Mouse (Mus musculus): ENCODE measurements around the gene Galnt13. TPM values are rescaled to one million over a fixed set of nuclear protein-coding genes. Genes with fewer than 3 reads are reported as not detected.
"Not testable (repeated sequence)": the region's sequence is repeated elsewhere in the genome, so short reads cannot be mapped to it uniquely, and the experiment has no call there.

Gene Galnt13
- total RNA-seq, 2 experiments from 2014 or later = not detected

DNA sequence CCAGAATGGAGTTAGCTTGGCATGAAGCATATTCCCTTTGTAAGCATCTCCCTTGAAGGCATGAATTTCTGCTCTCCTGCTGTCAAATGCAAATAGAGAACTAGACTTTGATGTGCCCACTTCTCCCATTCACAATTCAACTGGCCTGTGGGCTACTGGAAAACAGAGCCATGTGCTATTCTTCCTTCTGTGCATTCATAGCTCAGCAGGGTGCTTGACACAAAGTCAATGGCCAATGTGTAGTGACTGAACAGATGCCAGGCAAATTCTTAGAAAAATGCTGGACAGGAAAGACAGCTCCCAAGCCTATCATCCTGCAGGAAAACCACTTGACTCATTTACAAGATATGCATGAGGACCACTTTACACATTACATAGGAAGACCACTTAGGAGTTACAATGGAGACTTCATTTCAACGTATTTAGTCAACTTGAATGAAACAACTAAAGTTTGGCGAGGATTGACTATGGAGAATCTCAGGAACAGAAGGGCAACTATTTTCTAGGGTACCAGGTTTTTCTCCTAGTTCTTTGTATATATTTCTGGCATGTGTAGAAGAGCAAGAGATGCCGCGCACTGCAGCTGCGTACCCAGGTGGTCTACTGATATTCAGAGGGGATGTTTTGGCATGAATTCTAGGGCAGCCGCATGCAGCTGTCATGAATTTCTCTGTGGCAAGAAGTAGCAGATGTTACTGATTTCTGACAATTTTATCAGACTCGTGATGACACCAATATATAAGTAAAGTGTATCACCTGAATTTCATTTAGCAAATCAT is 470.4 kb downstream of the Galnt13 start:
- no peak for ATAC-seq (replicated peaks; ENCODE audit: low FRiP score, poor library complexity, severe bottlenecking)

DNA sequence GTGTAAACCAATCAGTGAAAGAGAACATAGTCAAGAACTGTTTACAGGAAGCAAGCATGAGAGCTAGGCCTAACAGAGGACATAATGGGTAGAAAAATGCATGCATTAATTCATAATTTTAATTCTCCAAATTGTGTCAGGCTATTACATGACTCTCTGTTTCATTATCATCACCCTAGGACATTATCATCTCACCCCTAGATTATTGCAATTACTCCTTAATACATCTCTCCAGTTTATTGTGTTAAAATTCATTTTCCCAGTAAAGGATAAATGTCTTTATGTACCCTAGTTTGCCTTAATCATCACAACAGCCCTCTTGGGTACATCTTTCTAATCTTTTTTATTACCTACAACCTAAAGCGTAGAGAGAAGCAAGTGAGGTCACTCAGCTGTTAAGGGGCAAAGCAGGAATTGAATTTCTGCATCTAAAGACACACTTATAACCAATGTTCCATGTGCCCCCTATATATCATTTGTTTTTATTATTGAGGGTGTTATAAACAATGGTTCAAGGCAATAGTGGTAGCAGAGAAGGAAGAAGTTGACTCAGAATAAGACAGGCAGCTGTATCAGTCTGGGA is 479.1 kb downstream of the Galnt13 start:
- ATAC-seq (replicated peaks; ENCODE audit: low FRiP score, poor library complexity, severe bottlenecking) = no peak

DNA sequence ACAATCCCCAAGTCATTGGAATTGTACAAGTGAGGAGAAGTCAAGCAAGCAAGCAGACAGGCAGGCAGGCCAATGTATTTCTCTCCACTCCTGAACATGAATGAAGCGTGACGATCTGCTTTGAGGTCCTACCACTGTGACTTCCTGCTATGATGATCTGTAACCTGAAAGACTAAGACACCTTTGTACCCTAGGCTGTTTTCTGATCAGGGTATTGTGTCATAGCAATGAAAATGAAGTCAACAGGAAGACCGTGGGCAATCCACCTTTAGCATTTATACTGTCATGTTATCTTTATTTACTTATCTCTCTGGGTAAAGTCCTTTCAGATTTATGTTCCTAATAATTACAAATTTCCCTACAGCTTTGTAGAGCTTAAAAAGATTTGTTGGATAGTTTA is 500.3 kb downstream of the Galnt13 start:
- ATAC-seq (replicated peaks; ENCODE audit: low FRiP score, poor library complexity, severe bottlenecking) = no peak

DNA sequence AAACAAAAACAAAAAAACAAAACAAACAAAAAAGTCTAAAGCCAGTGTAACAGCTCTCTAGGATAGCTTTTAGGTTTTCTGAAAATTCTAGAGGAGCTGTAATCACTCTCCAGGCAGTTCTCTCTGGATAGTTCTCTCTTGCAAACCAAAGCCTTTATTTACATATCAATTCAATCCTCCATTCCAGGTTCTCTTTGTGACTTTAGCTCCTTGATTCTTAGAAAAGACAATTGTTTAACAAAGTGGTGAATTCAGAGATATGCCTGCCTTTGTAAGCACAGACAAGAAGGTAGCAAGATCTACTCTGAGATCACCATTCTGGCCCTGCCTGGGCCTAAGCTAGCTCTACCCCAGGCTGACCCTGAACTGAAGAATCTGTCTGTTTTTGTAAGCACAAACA is 501.2 kb downstream of the Galnt13 start:
- no peak for ATAC-seq (replicated peaks; ENCODE audit: low FRiP score, poor library complexity, severe bottlenecking)

DNA sequence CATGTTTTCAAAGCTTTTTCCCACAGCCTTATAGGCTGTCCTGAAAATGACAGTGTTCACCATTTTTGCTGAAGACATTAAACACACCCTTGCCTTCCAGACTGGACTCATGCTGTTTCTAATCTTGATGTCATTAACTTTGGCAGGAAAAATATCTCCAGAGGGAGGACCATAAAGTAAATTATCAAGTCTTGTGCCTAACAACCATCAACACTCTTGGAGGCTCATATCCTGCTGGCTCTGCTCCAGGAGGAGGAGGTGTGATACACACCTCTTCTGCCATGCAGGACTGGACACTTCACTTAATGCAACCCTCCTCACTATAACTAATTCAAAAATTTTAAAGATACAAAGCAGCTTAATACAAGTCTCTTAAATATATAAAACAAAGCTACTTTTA is 502.0 kb downstream of the Galnt13 start:
- ATAC-seq (replicated peaks; ENCODE audit: low FRiP score, poor library complexity, severe bottlenecking) = no peak

DNA sequence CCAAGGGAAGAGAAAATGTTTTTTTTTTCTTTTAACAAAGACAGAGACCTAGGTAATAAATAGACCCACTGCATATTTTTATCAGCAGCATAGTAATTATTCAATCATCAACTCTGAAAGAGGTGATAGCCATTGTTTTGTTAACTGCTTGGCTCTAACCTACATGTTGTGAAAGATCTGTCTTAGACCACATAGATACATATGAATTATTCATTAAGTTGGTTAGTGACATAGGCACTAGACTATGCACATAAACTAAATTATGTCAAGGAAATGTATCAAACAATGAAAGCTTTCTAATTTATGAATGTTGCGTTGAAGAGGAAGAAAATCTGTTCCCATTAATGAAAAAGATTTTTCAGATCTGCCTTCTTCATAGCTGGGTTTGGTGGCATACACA is 507.3 kb downstream of the Galnt13 start:
- no peak for ATAC-seq (replicated peaks; ENCODE audit: low FRiP score, poor library complexity, severe bottlenecking)

DNA sequence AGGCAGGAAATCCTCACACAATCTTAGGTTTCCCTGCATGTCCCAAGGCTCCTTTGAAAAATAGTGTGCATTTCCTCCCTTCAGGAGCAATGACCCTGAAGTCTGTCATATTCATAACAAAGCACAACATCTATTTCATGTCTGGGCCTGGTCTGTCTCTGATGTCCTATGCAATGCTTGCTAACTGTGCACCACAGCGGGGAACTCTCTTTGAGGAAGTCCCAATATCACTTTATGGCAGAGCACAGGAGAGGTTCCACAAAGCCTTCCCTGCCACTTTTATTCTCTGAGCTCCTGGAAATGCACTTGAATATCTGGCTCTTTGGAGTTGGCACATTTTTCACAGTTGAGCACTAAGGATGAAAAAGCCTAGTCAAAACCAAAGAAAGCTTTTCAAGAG is 547.7 kb downstream of the Galnt13 start:
- ATAC-seq (replicated peaks; ENCODE audit: low FRiP score, poor library complexity, severe bottlenecking) = no peak

DNA sequence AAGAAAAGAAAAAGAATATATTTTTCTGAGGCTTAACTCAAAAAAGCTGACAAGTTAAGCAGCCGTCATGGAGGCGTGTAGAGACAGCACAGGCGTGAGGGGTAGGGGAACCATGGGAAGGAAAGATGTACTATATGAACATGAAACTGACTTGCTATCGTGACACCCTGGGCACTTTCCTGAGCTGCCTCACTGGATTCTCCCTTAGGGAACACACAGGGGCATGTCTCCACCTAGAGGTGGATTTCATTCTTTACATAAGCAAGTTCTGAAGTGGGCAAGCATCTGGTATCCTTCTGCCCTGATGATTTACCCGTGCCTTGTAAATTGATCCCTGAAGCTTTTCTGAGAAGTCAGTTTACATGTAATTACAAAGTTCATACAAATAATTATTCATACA is 586.4 kb downstream of the Galnt13 start:
- not testable (repeated sequence) for ATAC-seq (replicated peaks; ENCODE audit: low FRiP score, poor library complexity, severe bottlenecking)

DNA sequence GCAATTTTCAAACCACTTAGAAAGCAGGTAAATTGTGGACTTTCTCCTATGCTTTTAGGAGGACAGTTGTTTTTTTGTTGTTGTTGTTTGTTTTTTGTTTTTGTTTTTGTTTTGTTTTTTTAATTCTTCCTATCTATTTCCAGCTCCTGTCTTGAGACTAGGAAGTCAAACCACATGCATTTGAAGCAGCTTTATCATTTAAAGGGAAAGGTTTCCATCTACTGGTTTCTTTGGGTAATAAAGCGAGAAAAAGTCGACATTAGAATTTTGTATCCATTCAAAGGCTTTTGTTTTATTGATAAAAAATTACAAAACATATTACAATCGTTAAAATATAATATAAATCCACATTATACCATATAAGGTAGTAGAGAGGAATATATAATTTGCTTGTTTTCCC is 598.5 kb downstream of the Galnt13 start:
- no peak for ATAC-seq (replicated peaks; ENCODE audit: low FRiP score, poor library complexity, severe bottlenecking)

DNA sequence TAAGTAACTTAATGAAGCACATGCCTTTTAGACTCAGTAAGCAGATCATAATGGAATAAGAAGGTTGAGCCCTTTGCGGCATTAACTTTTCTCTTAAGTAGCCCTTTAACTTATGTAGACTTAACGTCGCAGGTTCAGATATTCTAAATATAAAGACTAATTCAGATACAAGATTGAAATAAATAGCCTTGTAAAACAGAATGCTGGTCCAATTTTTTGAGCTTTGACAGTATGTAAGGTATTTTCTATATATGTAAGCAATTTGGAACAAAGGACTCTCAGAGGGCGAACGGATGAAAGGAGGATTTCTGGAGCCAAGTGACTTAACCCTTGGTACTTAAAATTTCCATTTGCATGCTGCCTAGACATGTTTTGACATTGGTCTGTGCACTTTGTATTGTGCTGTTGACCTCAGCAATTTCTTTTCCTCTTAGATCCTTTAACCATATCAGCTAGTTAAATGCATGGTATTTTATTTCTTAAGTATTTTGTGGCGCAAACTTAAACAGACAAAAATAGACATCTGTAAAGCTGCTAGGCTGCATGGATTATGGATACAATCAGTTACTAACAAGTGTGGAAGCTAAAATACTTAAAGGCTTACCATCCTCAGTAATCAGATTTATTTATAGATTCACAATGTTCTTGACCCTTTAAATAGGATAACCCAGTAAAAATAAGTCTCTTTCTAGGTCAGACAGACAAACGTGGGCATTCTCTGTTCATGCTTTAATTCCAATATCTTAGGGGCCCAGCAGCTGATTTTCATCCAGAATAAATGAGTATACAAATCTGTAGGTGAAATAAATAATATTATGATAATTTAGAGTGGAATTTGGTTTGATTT is 629.6 kb downstream of the Galnt13 start:
- no peak for ATAC-seq (replicated peaks; ENCODE audit: low FRiP score, poor library complexity, severe bottlenecking)

DNA sequence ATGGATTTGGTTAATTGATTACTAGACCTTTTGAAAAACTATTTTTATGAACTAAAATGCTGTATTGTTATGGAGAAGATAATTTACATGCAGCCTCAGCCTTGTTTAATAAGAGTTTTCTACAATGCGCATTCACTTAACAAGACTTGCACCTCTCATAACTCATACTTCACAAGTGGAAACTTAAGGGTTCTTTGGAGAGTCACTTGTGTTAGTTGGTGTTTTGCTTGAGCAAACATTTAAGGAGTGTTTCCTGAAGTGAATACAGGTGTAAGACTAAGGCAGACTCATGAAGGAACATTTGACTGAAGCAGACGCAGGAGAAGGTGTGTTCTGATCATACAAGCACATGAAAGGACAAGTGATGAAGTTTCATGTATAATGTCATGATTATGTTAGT is 649.5 kb downstream of the Galnt13 start:
- no peak for ATAC-seq (replicated peaks; ENCODE audit: low FRiP score, poor library complexity, severe bottlenecking)

DNA sequence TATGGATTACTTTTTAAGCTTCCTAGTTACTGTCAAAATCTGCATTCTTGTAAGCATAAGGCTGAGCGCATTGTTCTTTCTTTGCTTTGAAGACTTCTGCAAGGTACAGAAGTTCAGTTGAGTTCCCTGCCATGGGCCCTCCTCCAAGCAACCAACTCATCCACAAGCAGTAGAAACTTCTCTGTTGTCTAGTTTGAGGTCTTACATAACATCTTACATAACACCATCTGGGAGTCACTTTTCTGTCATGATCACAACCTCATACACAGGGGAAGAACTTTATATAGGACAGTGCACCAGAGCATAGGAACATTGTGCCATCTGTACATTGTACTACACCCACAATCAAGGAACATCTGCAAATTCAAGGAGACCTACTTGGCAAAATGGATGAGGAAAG is 651.9 kb downstream of the Galnt13 start:
- no peak for ATAC-seq (replicated peaks; ENCODE audit: low FRiP score, poor library complexity, severe bottlenecking)

DNA sequence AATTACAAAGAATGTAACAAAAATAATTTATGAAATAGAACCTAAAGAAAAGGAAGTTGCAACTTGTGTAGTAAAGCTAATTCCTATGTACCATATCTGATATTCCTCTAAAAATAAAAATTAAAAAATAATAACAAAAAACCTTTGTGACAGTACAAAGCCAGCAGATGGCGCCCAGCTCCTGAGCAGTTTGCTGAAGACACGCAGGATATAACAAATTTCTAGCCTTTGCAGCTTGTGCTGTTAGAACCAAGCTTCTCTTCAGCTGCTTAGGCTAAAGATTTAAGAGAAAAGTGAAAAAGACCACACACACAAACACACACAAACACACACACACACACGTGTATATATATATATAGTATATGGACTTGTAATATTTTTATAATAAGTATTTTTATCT is 654.2 kb downstream of the Galnt13 start:
- ATAC-seq (replicated peaks; ENCODE audit: low FRiP score, poor library complexity, severe bottlenecking) = no peak

DNA sequence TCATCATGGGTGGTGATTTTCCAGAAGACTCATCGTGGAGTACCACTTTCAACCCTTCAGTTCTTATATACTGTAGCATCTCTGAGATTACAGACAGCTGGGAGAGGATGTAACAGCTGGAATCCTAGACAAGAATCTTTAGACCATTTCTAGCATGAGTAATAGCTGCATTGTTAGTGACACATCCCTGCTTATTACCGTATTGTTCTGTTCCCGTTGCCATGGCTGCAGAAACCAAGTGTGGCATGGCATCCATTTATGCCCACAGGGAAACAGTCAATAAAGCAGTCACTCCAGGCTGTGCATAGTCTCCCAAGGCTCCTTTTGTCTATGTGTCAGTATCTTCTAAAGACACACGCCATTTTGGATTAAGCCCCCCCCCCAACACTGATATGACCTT is 655.4 kb downstream of the Galnt13 start:
- ATAC-seq (replicated peaks; ENCODE audit: low FRiP score, poor library complexity, severe bottlenecking) = no peak

DNA sequence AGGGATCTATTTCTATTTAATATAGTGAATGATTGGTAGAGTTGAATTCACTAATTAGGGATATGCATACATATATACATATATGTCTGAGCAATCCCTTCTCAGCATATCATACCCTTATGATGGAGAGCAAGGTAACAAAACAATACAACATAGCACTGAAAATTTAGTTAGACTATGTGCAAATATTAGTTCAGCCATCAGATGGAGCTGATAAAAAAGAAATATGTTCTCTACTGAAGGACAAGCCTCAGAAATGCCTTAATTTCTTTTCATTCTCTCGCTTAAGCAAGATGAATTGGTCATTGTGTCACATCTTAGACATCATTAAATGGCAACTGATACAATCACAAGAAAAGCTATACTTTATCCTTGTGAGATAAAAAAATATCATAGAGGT is 663.0 kb downstream of the Galnt13 start:
- no peak for ATAC-seq (replicated peaks; ENCODE audit: low FRiP score, poor library complexity, severe bottlenecking)

DNA sequence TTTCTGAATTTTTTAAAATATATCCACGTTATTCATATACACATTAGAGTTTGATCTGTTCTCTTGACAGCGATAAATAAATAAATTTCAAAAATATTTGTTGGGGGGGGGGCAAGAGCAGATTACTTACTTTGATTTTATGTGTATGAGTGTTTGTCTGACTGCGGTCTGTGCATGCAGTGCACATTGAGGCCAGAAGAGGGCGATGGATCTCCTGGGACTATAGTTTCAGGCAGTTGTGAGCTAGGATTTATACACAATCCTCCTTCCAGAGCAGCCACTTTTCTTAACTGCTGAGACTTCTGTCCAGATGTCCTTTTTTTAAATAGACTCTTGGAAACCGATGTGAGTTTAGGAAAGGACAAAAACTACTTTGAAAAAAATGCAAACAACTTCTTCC is 665.2 kb downstream of the Galnt13 start:
- ATAC-seq (replicated peaks; ENCODE audit: low FRiP score, poor library complexity, severe bottlenecking) = no peak

DNA sequence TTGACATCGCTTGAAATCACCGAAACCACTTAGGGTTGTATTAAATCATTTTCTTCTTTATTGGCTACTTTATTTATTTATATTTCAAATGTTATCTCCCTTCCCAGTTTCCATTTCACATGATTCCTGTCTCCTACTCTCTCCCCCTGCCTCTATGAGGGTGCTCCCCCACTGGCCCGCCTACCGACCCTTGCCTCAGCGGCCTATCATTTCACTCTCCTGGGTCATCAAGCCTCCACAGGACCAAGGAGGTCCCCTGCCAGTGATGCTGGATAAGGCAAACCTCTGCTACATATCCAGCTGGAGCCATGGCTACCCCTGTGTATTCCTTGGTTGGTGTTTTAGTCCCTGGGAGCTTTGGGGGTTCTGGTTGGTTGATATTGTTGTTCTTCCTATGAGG is 667.4 kb downstream of the Galnt13 start:
- no peak for ATAC-seq (replicated peaks; ENCODE audit: low FRiP score, poor library complexity, severe bottlenecking)

DNA sequence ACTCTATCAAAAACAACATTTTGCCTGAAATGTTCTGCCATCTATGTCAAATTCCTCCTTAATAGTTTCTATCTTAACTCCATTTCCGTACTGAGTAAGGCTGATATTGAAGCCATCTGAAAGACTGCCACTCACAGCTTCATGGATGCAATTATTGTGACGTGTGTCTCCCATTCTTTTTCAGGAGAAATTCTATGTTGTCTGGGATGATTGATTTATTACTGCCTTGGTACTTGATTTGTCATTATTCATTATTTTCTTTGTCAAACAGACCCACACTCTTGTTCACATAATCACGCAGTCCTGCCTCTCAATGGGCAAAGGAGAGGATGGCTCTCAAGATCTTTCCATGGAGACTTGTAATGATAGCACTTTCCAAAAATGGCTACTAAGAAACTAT is 671.7 kb downstream of the Galnt13 start:
- ATAC-seq (replicated peaks; ENCODE audit: low FRiP score, poor library complexity, severe bottlenecking) = no peak

DNA sequence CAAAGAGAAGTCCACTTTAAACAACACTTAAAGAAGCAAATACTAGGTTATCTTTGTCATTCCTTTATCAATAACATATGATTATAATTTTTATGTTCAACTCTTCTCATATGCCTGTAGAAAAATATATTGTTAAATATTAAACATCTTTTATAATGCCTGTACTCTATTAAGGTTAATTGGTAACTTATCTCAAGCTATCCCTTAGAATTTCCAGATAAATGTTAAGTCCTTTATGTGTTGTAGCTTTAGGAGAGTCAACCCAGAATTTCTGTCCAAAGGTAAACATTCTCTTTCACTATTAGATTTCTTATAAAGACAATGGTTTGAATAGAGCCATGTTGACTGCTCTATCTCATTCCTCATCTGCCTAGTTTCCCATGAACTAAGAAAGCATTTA is 717.0 kb downstream of the Galnt13 start:
- ATAC-seq (replicated peaks; ENCODE audit: low FRiP score, poor library complexity, severe bottlenecking) = no peak

DNA sequence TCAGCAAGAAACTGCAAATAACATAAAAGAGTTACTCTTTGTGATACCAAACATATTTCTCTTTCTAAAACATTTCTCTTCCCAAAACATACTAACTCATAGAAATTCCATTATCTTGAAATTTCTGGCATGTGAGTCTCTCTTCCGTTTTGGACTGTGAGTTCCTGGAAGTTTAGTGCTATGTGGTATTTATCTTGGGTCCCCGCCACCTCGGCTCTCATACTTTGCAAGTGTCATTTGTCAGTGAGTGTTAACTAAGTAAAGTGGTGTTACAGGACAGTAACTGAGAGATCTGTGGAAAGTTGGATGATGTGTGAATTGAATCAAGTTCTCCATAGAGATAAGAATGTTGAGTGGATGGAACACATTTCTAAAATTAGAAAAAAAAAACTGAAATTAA is 728.7 kb downstream of the Galnt13 start:
- no peak for ATAC-seq (replicated peaks; ENCODE audit: low FRiP score, poor library complexity, severe bottlenecking)

All from erythroblast, adult 5-6 weeks (primary cell).